Mouse (Mus musculus): ENCODE measurements around the gene Brms1. TPM values are rescaled to one million over a fixed set of nuclear protein-coding genes. Genes with fewer than 3 reads are reported as not detected.
"Not testable (repeated sequence)": the region's sequence is repeated elsewhere in the genome, so short reads cannot be mapped to it uniquely, and the experiment has no call there.

The Brms1 gene
- polyA plus RNA-seq (2015; fragmentation: Nextera tagmentation; extraction: Ambion mirVana), result 34.8 and 35.1 TPM in 2 replicates

DNA sequence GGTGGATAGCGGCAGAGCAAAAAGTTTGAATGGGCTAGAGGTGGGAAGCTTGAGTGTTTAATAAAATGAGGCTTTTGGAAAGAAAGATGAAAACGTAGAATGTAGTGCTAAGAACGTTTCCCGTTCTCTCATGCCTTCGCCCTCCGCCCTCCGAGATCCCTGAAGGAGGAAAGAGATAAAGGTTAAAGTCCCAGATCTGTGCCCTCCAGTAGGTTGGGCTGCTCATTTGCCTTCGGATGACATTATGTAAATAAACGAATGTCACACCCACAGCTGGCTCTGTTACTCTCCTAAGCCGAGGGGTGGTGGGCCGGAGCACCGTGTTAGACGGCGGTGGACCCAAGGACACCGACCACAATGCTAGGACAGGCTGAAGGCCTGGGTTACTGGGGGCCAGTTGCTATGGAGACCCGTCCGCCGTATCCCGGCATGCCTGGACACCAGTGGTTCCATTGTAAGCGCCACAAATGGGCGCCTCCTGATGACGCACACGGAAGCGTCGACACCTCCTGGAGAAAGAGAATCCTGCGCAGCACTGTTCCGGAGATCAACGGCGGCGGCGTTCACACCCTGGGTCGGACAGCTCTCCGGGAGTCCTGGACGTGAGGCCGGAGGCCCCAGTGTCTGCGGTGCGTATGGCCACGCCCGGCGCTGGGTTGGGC, at the start of gene Brms1:
Gene Brms1, plus strand, starts transcription at position 493 of the 662 bp plus-strand sequence.
- ATAC-seq (ENCODE audit: low read depth), result peak; percentile 74
- DNase-seq, result peak; percentile 82
- Histone ChIP-seq H3K27ac (peak within 1 kb of the TSS; percentile 82), H3K4me1 (replicated peaks) (peaks cover 45% of the 10 kb centered on the region), H3K36me3 (peaks cover 18% of the 10 kb centered on the region; the same call in 1 of the 2 replicates), H3K4me3 (replicated peaks) (peak within 1 kb of the TSS; percentile 75), H3K9me3 (replicated peaks) (no peaks in the 10 kb centered on the region), H3K9ac (peak within 1 kb of the TSS; percentile 75), H3K27me3 (no peaks in the 10 kb centered on the region), H3K4me2 (peak within 1 kb of the TSS; percentile 95)
- WGBS (ENCODE audit: insufficient replicate concordance), result 3% methylated on average over 40 of the region's 40 CpGs

DNA sequence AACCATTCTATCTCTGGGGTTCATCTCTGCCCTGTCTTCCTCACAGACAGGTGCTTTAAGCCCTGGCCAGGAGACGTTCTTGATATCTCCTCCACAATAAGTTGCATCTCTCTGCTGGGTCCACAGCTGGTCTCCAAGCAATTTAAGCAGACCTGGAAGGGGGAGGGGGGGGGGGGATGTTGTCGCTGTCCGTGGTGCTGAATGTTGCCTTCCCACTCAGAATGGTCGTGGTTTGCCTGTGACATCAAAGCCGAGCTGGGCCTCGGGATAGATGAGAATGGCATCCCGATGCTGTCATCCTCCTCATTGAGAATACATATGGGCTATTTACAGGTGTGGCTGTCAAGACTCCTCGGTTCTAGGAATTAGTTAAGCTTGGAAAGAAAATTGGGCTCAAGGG, 48.8 kb upstream of the Brms1 start:
- Histone ChIP-seq H3K36me3 (no peaks in the 10 kb centered on the region), H3K27ac (no peak overlapping the region), H3K4me2 (no peak overlapping the region), H3K4me3 (replicated peaks) (no peak overlapping the region), H3K27me3 (peaks cover 55% of the 10 kb centered on the region), H3K4me1 (replicated peaks) (no peaks in the 10 kb centered on the region), H3K9me3 (replicated peaks) (no peaks in the 10 kb centered on the region), H3K9ac (no peak overlapping the region)
- DNase-seq (no peak), ATAC-seq (ENCODE audit: low read depth) (no peak)
- WGBS (ENCODE audit: insufficient replicate concordance), result 9% methylated on average over 8 of the region's 8 CpGs

DNA sequence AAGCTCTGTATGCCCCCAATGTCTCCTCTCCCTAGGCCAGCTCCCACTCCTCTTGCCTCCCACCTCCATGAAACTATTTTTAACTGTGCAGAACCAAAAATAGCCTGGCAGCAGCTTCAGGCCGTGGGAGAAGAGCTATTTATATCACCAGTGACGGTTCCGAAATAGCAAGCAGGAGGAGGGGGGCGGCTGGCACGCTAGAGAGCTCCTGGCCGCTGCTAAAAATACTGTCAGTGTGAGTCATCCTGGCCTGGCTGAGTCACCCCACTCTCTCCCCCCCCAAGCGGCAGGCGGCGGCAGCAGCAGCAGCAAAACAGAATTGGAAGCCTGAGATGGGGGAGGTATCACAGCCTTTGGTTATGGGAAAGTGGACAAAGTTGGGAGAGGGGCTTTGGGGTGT, 48.2 kb upstream of the Brms1 start:
- H3K9me3 ChIP-seq (replicated peaks), result no peaks in the 10 kb centered on the region
- ATAC-seq (ENCODE audit: low read depth), result no peak
- 1% methylated on average over 9 of the region's 9 CpGs for WGBS (ENCODE audit: insufficient replicate concordance)

DNA sequence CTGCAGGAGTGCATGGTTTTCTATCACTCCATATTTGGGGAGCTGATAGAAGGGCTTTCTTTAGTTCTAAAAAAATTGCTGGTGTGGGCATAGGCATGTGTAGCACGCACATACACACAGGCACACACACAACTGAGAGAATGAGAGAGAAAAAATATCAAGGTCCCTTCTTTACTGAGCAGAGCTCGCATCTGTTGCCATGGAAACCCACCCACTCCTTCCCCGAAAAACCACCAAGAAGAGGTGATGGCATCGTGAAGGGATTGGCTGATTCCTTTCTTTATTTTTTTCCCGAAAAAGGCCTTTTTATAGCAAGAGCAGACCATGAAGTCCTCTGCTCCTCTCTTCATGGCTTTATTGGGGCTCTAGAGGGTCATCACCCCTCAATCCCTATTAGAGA, 47.1 kb upstream of the Brms1 start:
- no peak for DNase-seq
- Histone ChIP-seq H3K4me1 (replicated peaks) (no peaks in the 10 kb centered on the region), H3K27me3 (peaks cover 69% of the 10 kb centered on the region), H3K9me3 (replicated peaks) (no peaks in the 10 kb centered on the region), H3K9ac (no peak overlapping the region), H3K36me3 (no peaks in the 10 kb centered on the region), H3K27ac (no peak overlapping the region), H3K4me3 (replicated peaks) (no peak overlapping the region), H3K4me2 (no peak overlapping the region)
- WGBS (ENCODE audit: insufficient replicate concordance), result 42% methylated on average over 5 of the region's 5 CpGs
- no peak for ATAC-seq (ENCODE audit: low read depth)

More for the DNA sequence above, 48.2 kb upstream of the Brms1 start:
- no peak overlapping the region for H3K27ac ChIP-seq
- H3K4me1 ChIP-seq (replicated peaks), result no peaks in the 10 kb centered on the region
- H3K27me3 ChIP-seq, result peaks cover 60% of the 10 kb centered on the region
- no peaks in the 10 kb centered on the region for H3K36me3 ChIP-seq
- no peak overlapping the region for H3K9ac ChIP-seq
- no peak overlapping the region for H3K4me2 ChIP-seq
- no peak for DNase-seq
- no peak overlapping the region for H3K4me3 ChIP-seq (replicated peaks)

DNA sequence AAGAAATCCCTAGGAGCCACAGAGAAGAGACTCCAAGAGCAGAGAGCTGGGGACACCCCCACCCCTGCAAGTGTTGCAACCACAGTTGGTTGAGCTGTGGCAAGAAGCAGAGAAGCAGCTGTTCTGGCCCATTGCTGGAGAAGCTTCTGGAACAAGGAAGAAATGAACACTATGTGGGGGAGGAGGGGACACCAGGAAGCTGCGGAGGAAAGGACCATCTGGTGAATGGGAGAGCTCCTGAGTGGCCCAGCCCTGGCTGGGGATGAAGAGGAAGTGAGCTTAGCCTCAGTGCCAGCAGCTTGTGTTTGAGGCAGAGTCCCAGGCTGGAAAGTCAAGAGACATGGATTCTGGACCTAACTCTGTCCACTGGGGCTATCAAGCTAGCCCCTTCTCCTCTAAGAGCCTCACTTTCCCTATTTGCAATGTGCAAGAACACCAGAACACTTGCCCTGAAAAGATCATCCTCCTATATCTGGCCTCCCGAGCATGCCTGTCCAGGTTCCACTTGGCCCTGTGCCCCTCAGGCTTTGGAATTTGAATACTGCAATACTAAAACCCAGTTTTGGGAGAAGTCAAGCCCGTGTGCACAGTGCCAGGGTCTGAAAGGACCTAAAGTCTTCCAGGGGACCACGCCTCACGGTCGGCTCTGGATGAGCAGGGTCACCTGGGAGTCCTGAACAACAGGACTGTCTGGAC, 41.6 kb upstream of the Brms1 start:
- ATAC-seq (ENCODE audit: low read depth) (no peak), DNase-seq (no peak)
- Histone ChIP-seq H3K4me1 (replicated peaks) (peaks cover 7% of the 10 kb centered on the region; the same call in 1 of the 2 replicates), H3K9me3 (replicated peaks) (no peaks in the 10 kb centered on the region), H3K9ac (no peak overlapping the region), H3K4me2 (no peak overlapping the region), H3K27ac (no peak overlapping the region), H3K36me3 (no peaks in the 10 kb centered on the region), H3K4me3 (replicated peaks) (no peak overlapping the region), H3K27me3 (peaks cover 52% of the 10 kb centered on the region)
- WGBS (ENCODE audit: insufficient replicate concordance), result 49% methylated on average over 6 of the region's 6 CpGs

DNA sequence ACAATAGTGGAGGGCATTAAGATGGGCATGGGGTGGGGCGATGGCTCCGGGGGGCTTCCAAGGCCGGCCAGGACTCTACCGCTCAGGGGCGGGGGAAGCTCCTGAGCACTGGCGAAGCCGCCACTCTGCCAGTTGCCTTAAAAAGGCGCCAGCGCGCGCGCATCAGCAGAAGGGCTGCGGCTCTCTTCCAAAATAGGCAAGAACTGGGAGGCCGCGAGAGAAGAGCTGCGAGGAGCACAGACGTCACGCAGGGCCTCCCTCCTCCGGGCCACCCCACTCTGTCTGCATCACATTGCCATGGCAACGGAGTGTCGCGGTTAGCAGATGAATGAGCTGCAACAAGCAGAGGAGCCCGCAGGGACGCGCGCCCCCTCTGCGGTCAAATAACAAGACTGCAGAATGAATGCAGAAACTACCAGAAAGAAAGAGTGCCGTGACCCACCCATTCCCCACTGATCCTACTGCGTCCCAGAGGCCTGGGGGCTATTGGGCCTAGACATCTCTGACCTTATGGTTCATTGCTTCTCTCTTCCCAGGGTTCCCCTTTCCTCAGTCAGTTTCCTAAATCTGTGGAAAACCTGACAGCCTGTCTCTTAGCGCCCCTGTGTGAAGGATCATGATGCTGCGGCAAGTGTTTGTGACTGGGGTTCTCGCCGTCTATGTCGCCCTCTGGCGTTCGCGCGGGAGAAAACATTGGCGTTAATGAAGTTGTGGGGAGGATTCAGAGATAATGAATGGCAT, 39.3 kb upstream of the Brms1 start:
- no peak overlapping the region for H3K27ac ChIP-seq
- ATAC-seq (ENCODE audit: low read depth) (no peak; the same call in 1 of the 2 replicates), DNase-seq (peak; percentile 45)
- 4% methylated on average over 39 of the region's 39 CpGs for WGBS (ENCODE audit: insufficient replicate concordance)
- H3K36me3 ChIP-seq, result no peaks in the 10 kb centered on the region
- H3K9ac ChIP-seq, result no peak overlapping the region
- peaks cover 45% of the 10 kb centered on the region for H3K27me3 ChIP-seq
- no peaks in the 10 kb centered on the region for H3K9me3 ChIP-seq (replicated peaks)
- peak overlapping the region; percentile 33 for H3K4me2 ChIP-seq
- H3K4me3 ChIP-seq (replicated peaks), result no peak overlapping the region
- H3K4me1 ChIP-seq (replicated peaks), result peaks cover 7% of the 10 kb centered on the region; the same call in 1 of the 2 replicates

DNA sequence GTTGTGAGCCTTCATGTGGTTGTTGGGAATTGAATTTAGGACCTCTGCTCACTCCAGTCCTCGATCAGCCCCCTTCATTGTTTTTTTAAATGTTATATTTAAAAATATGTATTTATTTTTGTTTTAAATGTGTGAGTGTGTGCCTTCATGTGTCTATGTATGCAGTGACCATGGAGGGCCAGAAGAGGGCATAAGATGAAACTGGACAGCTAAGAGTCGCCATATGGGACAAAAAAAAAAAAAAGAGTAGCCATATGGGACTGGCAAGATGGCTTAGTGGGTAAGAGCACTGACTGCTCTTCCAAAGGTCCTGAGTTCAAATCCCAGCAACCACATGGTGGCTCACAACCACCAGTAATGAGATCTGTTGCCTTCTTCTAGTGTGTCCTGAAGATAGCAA, 37.5 kb upstream of the Brms1 start:
- not testable (repeated sequence) for H3K9ac ChIP-seq; H3K4me2 ChIP-seq; H3K9me3 ChIP-seq (replicated peaks); DNase-seq; H3K27ac ChIP-seq; ATAC-seq (ENCODE audit: low read depth); H3K4me1 ChIP-seq (replicated peaks); H3K4me3 ChIP-seq (replicated peaks); H3K36me3 ChIP-seq
- 20% methylated on average over 2 of the region's 2 CpGs for WGBS (ENCODE audit: insufficient replicate concordance)
- H3K27me3 ChIP-seq, result peaks cover 32% of the 10 kb centered on the region

DNA sequence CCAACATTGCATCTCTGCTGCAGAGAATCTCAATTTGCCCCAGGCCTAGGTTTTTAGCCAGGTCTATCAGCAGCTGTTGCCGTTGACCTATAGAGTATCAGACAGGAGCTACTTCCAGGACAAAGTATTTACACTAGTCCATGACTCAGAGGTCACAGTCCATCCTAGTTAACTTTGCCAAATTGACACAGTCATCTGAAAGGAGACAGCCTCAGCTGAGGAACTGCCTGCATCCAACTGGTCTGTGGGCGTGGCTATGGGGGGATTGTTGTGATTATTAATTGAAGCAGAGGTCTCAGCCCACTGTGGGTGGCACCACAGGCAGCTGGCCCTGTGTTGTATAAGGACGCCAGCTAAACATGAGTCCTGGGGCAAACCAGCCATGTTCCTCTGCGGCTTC, 36.2 kb upstream of the Brms1 start:
- Histone ChIP-seq H3K36me3 (no peaks in the 10 kb centered on the region), H3K4me2 (no peak overlapping the region), H3K27ac (no peak overlapping the region), H3K27me3 (peaks cover 24% of the 10 kb centered on the region), H3K4me1 (replicated peaks) (peaks cover 7% of the 10 kb centered on the region; the same call in 1 of the 2 replicates), H3K9me3 (replicated peaks) (no peaks in the 10 kb centered on the region), H3K9ac (no peak overlapping the region), H3K4me3 (replicated peaks) (no peak overlapping the region)
- 43% methylated on average over 4 of the region's 4 CpGs for WGBS (ENCODE audit: insufficient replicate concordance)
- ATAC-seq (ENCODE audit: low read depth) (no peak), DNase-seq (no peak)

DNA sequence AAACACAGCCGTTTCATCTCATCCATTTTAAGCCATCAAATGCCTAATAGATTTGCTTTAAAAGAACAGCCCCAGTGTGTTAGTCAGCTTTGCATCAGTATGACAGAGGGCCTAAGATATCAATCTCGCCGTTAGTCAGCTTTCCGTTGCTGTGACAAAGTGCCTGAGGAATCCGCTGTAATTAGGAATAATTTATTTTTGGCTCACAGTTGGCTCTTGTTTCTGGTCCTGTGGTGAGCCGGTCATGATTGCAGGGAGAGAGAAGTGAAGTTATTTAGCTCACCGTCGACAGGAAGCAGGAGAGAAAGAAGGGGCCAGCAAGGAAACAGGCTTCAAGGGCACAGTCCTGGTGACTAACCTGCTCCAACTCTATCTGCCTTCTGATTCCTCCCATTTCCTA, 28.0 kb upstream of the Brms1 start:
- no peaks in the 10 kb centered on the region for H3K9me3 ChIP-seq (replicated peaks)
- 43% methylated on average over 8 of the region's 8 CpGs for WGBS (ENCODE audit: insufficient replicate concordance)

DNA sequence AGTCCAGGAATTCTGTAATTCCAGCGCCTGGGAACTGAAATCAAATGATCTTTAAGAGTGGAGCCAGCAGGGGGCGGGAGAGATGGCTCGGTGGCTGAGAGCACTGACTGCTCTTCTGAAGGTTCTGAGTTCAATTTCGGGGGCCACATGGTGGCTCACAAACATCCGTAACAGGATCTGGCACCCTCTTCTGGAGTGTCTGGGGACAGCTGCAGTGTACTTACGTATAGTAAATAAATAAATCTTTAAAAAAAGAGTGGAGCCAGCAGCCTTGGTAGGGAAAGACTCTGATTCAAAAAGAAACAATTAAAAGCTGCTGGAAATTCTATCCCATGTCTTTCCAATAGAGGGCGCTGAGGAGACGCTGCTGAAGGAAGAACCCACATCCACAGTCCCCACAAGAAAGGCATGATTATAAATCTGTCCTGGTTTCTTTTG, 26.2 kb upstream of the Brms1 start:
- Histone ChIP-seq H3K9ac (no peak overlapping the region), H3K9me3 (replicated peaks) (no peaks in the 10 kb centered on the region), H3K4me3 (replicated peaks) (no peak overlapping the region), H3K4me2 (no peak overlapping the region), H3K27me3 (peaks cover 7% of the 10 kb centered on the region; the same call in 1 of the 2 replicates), H3K4me1 (replicated peaks) (peaks cover 7% of the 10 kb centered on the region), H3K27ac (no peak overlapping the region), H3K36me3 (no peaks in the 10 kb centered on the region)
- ATAC-seq (ENCODE audit: low read depth), result no peak
- no peak for DNase-seq
- WGBS (ENCODE audit: insufficient replicate concordance), result 14% methylated on average over 8 of the region's 8 CpGs

More for the DNA sequence above, 28.0 kb upstream of the Brms1 start:
- Histone ChIP-seq H3K27ac (no peak overlapping the region), H3K4me3 (replicated peaks) (no peak overlapping the region), H3K9ac (no peak overlapping the region), H3K4me2 (no peak overlapping the region), H3K27me3 (peaks cover 7% of the 10 kb centered on the region; the same call in 1 of the 2 replicates), H3K36me3 (no peaks in the 10 kb centered on the region), H3K4me1 (replicated peaks) (peaks cover 7% of the 10 kb centered on the region)
- ATAC-seq (ENCODE audit: low read depth) (no peak), DNase-seq (no peak)

DNA sequence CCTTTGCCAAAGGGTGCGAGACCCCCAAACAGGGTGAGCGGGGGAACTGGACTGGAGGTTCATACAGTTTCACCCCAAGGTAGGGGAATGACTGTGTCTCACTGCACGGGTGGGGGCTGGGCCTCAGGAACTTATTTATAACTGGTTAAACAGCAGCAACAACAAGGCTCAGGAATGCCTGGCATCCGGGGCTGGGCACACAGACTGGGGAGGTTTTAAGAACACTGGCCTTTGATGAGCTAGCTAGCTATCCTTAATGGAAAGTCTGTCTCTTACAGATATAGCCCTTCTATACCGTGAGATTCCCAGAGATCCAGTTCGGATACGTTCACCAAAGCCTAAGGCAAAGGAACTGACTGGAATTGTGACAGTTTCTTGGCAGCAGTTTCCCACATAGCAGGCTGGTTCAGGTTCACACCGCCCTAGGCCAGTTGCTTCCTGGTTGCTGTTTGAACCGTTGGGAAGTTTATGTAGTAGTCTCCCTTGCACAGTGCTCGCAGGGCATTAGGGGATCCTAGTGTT, 24.9 kb upstream of the Brms1 start:
- Histone ChIP-seq H3K27ac (no peak overlapping the region), H3K4me3 (replicated peaks) (no peak overlapping the region), H3K9me3 (replicated peaks) (no peaks in the 10 kb centered on the region), H3K9ac (no peak overlapping the region), H3K27me3 (peaks cover 7% of the 10 kb centered on the region; the same call in 1 of the 2 replicates), H3K36me3 (no peaks in the 10 kb centered on the region), H3K4me2 (no peak overlapping the region), H3K4me1 (replicated peaks) (peaks cover 7% of the 10 kb centered on the region)
- ATAC-seq (ENCODE audit: low read depth) (no peak), DNase-seq (no peak)
- WGBS (ENCODE audit: insufficient replicate concordance), result 36% methylated on average over 10 of the region's 10 CpGs
